Comparison of ENCODE assay signal across 1 mouse cellular context in genomic region chr2:164912151-164912550, GRCm38 (mm10).
TF ChIP-seq lines count a peak whose summit lies in the region.

No protein-coding gene starts in this region.

TF ChIP-seq in ES-E14, 5 proteins besides CTCF, POLR2A, EP300 and RAD21:
- TF ChIP-seq ZC3H11A (IDR thresholded peaks at IDR 0.05; ENCODE audit: borderline replicate concordance, low read depth, low read length) (no peak), HCFC1 (IDR thresholded peaks at IDR 0.05; ENCODE audit: borderline replicate concordance, insufficient read depth, low read length) (no peak), CHD2 (IDR thresholded peaks at IDR 0.05; ENCODE audit: low read depth, low read length) (no peak), ZNF384 (IDR thresholded peaks at IDR 0.05; ENCODE audit: low read depth, low read length) (no peak), MAFK (IDR thresholded peaks at IDR 0.05; ENCODE audit: insufficient read depth, low read depth, low read length) (no peak)
